Mouse (Mus musculus): Measurements from ENCODE around the gene Arrdc5.

The Arrdc5 gene

GRCm38 (mm10) chr17:56255863-56256238 lies 44.2 kb downstream of the Arrdc5 start:
- peak; percentile 99 for DNase-seq (ENCODE audit: low spot score)

GRCm38 (mm10) chr17:56255429-56255828 lies 44.7 kb downstream of the Arrdc5 start:
- no peak for DNase-seq (ENCODE audit: low spot score)

- DNase-seq (ENCODE audit: low spot score): no peak
Measured at GRCm38 (mm10) chr17:56254695-56255094, 45.4 kb downstream of the Arrdc5 start.

- peak; percentile 84 for DNase-seq (ENCODE audit: low spot score)
Measured at GRCm38 (mm10) chr17:56251136-56251829, 48.8 kb downstream of the Arrdc5 start.

- no peak for DNase-seq (ENCODE audit: low spot score)
Measured at GRCm38 (mm10) chr17:56245608-56246007, 54.5 kb downstream of the Arrdc5 start.

Data from embryo, embryonic 10.5 days (tissue).